Mouse (Mus musculus): ENCODE data around the gene Pard3. TPM values are rescaled to one million over a fixed set of nuclear protein-coding genes. Genes with fewer than 3 reads are reported as not detected.

The Pard3 gene
- 28.1 and 28.2 TPM in 2 replicates for polyA plus RNA-seq (2012; rRNA removed)

GRCm38 (mm10) chr8:127063551-127064360 lies at the start of gene Pard3:
Pard3 (plus strand) TSS chr8:127063893.

Other genes with a start within 250 kb of the Pard3 start
- 221 and 316 TPM in 2 replicates for gene Tomm20, start 118.0 kb upstream of the Pard3 start, polyA plus RNA-seq (2012; rRNA removed)
- 13.4 and 13.7 TPM in 2 replicates for gene Rbm34, start 92.8 kb upstream of the Pard3 start, polyA plus RNA-seq (2012; rRNA removed)

All from central nervous system, embryonic 14 days (tissue).